Mouse (Mus musculus): ENCODE results near the gene Cnga3. TPM values are rescaled to one million over a fixed set of nuclear protein-coding genes. Genes with fewer than 3 reads are reported as not detected.

Gene Cnga3
- polyA plus RNA-seq, 1 experiment from 2014 or later: 0.05 TPM

Other genes with a start within 250 kb of the Cnga3 start
- gene Vwa3b, start 187.8 kb upstream of the Cnga3 start, polyA plus RNA-seq (2016; fragmentation: Nextera tagmentation; extraction: Ambion mirVana): 0.34 and 1.1 TPM in 2 replicates
- 14.5 and 21.8 TPM in 2 replicates for gene Inpp4a, start 85.4 kb downstream of the Cnga3 start, polyA plus RNA-seq (2016; fragmentation: Nextera tagmentation; extraction: Ambion mirVana)
- 42.8 and 58.0 TPM in 2 replicates for gene Coa5, start 215.7 kb downstream of the Cnga3 start, polyA plus RNA-seq (2016; fragmentation: Nextera tagmentation; extraction: Ambion mirVana)
- gene Unc50, start 215.7 kb downstream of the Cnga3 start, polyA plus RNA-seq (2016; fragmentation: Nextera tagmentation; extraction: Ambion mirVana): 108 and 111 TPM in 2 replicates

All from hindbrain, embryonic 10.5 days (tissue).